Mouse (Mus musculus) right cerebral cortex, adult 2 months (tissue): Measurements from ENCODE around the gene Akna.
A peak's percentile ranks its signal among the peaks of the same experiment; 100 is the strongest.

ENCODE experiments used
- DNase-seq, 2 experiments: peaks; one replicate each; pipeline ENCODE4 v3.0.0; 2021 to 2022; ENCODE audit warnings: low spot score in 2 of 2

Akna gene

DNA sequence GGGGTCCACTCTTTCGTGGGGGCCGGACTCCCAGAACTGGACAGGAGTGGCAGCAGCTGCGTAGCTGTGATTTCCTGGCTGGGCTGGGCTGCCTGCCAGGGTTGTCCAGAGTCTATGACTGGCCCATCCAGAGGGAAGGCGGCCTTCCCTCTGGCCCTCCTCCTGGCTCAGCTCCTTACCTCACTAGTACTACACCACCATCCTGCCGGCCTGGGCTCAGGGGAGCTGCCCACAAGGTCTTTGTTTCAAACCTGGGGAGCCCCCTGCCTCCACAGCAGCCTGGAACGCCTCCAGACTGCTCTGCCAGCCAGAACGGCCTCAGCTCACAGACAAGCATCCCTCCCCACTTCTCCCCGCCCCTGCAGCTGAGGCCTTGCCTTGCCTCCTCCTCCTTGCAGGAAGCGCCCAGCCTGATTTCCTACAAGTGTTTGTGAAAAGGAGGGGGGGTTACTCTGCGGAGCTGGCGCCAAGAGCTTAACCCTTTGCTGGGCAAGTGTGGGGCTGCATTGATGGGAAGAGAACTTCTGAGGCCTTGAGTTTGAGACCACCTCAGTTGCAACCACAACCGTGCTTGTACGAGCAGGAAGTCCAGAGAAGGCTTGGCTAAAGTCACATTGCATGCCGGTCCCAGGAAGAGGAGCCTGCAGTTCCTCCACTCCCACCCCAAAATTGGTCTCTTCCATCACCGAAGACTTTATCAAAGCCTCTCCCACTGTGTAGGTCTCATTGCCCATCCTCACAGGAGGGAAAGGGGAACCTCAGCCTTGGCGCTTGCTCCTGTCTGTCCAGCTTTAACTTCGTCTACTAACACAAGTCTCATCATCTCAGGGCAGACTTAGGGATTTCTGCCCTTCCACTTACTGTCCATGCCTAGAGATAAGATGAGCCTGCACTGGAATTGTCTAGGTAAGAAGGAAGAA lies at the start of gene Akna:
Gene Akna (minus strand): TSS at position 315 of the 920 bp plus-strand sequence.
- peak; percentile 59 to 66 for DNase-seq

DNA sequence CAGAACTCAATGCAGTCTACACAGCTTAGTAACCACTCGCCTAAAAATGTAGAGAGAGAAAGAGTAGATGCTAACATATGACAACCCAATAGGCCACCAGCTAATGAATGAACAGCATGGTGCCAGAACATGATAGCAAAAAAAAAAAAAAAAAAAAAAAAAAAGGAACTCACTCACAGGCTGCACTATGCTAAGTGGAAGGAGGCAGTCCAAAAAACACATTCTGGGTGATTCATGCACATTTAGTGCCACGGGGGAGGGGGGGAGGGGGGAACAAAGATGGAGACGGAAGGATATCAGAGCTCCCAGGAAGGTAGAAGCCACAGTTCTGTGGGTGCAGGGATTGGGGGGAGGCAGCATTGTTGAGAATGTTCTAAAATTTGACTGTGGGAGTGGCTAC lies 49.4 kb upstream of the Akna start:
- DNase-seq: no peak

DNA sequence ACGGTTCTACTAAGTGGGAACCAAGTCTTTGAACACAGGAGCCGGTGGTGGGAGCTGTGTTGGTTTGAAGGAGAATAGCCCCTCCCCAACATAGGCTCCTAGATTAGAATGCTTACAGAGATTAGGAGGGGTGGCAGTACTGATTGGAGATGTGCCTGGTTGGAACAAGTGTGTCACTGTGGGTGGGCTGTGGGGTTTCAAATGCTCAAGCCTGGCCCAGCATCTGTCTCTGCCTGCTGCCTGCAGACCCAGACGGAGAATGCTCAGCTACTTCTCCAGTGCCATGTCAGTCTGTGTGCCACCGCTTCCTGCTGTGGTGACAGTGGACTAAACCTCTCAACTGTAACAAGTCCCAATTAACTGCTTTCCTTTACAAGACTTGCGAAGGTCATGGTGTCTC lies 47.4 kb upstream of the Akna start:
- DNase-seq: no peak

DNA sequence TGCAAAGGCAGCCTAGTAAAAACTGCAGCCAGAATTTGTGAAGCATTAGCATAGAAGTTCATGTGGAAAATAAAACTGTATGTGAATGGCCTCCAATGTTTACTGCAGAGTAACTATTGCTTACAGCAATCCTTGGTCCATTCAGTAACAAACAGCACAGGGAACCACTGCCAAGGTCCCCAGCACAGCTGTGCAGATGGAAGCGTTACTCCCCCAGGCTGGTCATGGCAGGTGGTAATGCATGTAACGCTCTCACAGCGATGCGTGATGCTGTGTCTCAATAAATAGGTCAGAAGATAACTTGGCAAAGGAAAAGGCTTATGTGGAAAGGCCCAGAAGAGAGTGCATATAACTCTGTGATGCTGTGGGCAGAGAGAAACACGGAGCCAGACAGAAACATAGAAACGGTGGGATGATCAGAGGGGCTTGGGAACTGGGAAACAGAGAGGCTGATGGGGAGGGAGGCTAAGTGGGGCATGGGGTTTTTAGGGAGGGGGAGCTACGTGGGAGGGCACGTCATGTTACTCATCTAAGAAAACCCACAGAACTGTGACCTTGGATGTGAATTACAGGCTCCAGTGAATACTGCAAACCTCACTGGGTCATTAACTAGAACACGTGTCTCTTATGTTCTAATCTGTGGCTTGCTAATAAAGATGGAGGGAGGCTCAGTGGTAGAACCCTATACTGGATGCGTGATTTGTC lies 41.4 kb upstream of the Akna start:
- no peak for DNase-seq

DNA sequence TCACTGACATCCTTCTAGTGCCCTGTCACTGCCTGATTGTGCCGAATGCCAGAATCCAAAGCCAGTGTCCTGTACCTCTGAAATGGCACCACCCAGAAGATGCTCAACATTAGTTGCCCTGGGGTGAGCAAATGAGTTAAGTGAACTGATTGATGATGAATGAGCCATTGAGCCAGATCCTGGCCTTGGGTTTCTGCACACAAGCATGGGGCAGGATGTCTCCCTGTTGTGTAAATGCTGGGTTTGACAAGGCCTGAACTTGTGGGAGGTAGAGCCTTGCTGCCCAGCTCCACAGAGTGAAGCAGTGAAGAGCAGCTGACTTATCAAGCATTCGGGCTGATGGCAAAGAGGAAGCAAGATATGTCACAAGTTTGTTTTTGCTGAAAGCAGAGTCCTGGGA lies 39.9 kb upstream of the Akna start:
- no peak for DNase-seq

DNA sequence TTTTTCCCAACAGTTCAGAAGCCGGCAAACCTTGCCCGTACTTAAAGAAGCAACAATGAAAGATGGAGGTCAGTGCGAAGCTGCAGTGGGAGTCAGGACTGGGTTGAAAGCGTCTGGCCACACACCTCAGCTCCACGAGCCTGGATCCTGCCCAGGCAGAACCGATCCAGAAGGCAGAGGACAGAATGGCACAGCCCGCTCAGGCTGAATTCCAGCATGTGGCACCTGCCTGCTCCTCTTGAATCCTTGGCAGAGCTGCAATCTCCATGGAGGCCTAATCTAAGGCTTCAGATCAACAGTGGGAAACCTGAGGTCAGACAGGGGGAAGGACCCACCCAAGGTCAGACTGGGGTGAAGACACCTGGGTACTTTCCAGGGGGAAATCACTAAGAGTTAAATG lies 38.5 kb upstream of the Akna start:
- no peak for DNase-seq

DNA sequence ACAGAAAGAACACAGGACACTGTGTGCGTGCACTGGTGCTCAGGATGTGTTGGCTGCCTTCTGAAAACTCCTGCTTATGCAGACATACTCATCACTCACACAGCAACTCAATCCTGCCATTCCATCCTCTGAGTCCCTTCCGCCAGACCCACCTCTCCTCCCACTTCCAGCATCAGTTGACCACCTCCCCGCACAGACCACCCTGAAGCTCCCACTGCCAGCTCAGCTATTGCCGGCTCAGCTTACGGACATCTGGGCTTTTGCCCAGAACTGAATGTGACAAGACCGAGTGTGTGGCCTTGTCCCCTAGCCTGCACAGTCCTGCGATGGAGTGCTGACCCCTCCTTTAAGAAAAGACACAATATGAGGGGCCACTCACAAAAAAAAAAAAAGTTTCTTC lies 37.1 kb upstream of the Akna start:
- no peak for DNase-seq

DNA sequence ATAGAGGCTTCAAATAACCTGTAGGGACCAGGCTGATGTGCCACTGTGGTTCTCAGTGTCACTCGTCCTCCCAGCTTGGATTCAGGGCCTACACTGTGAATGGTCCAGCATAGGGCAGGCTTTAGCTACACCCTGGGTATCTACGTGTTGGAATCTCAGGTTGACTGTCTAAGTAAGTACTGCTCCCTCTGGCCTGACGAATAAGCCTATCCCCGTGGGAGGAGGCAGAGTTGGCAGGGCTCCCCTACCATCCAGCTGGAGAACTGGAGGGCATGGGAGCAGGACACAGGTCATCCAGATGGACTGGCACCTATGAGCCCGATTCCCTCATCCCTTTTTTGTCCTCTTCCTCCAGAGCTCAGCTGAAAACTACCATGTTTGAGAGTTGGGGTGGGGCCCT lies 34.8 kb upstream of the Akna start:
- no peak for DNase-seq

DNA sequence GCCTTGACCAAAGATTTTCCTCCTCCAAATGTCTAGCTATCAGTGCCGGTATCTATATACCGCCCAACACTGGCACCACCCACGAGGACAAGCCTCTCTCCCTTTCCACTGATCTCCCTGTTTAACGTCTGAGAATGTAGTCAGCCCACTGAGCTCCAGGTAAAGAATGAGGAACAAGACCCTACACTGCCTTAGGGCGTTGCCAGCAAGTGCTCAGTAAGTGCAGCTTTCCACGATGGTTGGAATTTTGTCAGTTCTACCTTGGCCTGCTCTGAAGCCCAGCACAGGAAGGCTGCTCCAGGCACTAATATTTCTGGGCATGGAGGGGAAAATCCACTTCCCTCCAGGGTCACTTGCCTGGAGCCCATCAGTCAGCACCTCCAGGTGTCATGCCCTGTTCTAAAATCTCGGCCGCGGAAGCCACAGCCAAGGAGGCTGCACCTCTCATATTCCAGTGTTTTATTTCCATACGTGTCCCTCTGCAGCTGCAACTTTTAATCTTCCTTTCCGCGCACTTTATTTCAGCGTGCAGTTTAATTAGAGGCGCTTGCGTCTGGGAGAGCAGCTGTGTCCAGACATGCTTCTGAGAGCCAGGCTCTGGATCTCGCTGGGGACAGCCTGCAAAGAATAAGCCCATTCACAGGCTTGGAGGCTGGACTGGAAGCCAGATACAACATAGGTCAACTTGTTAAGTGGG lies 34.1 kb upstream of the Akna start:
- no peak for DNase-seq

DNA sequence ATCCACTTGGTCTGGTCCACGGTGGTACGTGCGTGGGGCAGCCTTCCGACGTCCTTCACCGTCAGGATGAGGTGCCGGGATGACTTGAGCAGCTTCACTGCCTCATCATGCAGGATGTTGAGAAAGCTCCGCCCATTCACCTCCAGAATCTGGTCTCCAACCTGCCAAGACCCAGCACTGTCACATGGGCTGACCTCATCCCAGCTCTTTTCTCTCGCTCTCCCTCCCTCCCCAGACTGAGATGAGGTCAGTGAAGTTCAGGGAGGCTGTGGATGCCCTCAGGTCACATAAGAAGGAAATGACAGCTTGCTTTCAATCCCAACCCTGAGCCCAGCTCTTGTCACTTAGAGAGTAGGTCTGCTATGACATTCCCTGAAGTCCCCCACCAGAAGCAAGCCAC lies 32.2 kb upstream of the Akna start:
- DNase-seq: no peak

DNA sequence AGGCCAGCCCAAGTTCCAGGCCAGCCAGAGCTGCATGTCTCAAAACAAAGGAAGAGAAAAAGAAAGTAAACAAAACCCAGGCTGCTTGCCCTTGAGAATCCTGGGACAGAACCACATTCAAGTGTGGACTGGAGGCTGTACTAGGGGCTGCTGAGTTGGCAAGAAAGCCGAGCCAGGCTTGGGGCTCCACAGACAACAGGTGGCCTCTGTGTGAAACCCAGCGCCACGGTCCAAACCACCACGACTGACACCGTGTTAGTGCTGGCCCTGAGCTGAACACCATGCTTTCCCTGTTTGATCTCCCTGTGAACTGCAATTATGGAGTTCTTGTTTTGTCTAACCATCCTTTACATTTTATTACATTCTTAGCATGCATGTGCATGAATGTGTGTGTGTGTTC lies 27.9 kb upstream of the Akna start:
- DNase-seq: no peak

DNA sequence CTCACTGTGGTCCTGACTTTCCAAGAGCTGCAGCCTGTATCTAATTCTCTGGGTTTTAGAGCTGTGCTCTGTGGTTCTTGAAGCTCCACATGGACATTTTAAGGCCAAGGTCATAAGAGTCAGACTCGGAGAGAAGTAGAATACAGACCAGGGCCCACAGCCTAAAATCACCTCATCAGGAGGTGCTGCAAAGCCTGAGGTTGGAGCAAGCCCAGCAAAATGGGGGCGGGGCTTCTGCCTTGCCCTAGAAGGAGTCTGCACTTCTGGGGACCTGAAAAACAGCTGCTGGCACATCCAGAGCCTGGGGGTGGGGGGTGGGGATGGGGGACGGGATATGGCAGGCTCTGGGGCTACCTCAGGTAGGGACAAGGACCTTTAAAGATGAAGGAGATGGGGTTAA lies 27.2 kb upstream of the Akna start:
- no peak for DNase-seq

DNA sequence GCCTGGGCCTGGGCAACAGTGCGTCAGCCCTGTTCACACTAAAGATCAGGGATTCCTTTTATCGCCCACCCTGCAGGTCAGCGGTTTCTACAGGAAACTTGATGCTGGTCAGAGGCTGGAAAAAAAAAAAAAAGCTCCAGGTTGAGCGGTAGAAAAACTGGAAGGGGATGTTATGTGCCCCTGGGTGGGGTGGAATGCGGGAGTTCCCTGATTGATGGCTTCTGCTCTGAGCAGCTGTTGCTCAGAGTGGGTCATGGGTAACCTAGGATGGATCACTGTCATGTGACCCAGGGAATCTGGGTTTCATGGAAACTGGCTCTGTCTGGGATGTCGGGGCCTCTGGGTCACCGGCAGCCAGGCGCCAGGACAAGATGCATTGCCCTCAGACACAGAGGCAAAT lies 23.2 kb upstream of the Akna start:
- DNase-seq: no peak

DNA sequence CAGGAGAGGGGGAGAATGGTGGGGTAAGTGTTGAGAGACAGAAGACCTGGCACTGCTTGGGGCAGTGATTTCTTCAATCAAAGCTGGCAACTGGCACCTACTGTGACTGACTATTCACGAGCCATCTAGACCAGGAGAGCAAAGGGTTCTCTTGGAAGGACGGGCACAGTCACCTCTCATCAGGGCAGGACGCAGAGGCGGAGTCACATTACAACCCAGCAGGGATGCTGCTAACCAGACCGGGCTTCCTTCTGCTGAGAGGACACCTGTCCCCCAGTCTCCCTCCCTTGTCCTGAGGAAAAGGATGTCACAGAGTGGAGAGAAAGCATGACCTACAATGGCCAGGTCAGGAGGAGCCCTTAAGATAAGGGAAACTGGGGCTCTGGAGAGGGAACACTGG lies 20.7 kb upstream of the Akna start:
- DNase-seq: no peak

DNA sequence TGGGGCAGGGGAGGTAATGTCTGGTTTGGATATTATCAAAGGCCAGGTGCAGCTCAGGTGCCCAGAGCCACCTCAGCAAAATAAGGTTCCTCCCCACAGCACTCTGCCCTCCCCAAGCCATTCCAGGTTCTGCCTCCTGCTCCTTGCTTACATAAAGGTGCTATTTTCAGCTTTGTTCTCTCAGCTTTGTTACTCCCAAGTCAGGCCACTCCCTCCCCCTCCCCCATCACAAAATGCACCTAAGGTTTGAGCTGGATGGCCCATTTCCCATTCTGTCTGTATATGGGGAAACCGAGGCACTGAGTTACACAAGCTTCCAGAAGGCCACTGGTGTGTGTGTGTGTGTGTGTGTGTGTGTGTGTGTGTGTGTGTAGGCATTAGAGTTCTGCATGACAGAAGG lies 20.1 kb upstream of the Akna start:
- DNase-seq: no peak

DNA sequence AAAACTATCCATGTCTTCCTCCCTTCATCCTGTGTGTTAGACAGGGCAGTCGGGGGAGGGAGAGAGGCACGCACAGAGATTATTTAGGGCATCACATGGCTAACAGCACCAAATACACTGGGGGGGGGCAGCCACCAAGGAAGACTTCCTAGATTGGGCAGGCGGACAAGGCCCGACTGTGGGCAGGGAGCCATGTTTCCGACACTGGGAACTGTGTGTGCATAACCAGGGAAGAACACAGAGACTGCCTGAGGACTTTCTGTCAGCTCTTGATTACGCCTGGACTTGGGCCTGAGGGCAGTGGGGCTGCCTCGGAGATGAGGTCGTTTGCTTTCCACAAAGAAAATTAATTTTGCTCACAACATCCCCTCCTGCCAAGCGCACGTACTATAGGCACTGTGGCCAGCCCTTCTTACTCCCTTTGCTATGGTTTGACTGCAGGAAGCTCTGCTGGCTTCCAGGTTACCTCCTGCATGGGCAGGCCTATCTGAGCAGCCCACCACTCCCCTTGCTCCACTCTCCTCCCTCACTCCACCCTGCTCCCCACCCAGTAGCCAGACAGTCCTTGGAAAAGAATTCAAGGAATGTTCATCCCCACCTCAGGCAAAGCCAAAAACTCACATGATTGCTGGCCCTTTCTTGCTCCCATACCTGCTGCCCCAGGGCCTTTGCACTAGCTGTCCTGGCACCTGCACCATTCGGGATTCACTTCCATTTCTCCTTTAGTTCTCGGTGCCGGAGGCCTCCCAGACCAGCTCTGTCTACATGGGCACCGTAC lies 17.2 kb upstream of the Akna start:
- no peak for DNase-seq

DNA sequence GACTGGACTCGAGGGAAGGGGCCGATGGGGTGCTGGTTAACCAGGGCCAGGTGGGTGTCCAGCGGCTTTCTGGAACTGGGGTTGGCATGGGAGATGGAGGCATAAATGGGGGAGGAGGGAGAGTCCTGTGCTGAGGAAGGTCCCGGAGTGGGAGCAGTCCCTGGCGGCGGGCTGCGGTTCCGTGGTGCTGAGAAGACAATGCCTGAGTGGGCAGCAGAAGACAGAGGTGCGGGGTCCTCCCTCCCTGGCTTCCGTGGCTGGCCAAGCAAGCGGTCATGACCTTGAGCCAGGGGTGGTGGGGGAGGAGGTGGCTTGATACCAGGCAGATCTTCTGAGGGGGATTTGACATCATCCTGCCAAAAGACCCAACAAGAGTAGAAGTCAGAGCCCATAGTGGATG lies 15.1 kb upstream of the Akna start:
- no peak for DNase-seq

DNA sequence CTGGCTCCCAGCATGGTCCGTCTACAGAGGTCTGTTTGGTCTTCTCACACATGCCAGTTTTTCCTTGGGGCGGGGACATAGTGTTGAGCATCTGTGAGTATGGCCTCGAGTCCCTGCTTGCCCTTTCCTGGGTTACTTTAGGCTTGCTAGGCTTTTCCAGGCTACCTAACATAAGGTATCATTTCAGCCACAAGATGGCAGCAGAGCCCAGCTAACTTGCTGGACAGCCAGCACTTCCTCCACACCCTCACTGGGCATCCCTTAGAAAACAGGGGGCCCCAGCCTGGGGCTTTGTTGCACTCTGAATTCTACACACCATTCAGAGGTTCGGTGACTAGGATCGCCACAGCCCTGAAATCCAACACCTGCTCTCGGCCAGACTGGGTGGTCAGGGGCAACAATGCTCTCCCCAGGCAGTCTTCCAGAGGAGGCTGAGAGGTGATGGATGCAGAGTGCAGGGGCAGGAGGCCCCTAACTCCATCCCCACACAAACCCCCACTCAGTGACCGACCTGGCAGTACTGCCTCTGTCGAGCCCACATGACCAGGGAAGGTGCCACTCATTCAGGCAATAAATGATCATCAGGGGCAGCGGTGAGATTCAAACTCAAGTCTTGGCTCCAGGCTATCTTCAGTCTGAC lies 14.3 kb upstream of the Akna start:
- peak; percentile 89 for DNase-seq

DNA sequence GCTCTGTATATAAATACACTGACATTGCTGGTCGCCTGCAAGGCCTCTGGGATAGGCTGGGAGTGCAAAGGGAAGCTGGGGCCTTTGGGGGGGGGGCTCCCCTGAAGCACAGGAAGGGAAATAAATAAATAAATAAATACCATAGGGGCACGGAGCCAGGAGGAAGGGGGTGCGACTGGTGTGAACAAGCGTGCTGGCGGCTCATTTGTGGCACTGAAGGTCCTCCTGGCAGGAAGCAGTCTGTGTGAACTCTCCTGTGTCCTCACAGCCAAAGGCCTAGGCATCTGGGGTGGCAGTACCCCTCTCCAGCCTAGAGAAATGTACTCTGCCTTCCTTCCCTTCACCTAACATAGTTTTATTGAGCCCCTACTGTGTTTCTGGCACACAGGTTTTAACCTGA lies 11.8 kb upstream of the Akna start:
- DNase-seq: no peak

DNA sequence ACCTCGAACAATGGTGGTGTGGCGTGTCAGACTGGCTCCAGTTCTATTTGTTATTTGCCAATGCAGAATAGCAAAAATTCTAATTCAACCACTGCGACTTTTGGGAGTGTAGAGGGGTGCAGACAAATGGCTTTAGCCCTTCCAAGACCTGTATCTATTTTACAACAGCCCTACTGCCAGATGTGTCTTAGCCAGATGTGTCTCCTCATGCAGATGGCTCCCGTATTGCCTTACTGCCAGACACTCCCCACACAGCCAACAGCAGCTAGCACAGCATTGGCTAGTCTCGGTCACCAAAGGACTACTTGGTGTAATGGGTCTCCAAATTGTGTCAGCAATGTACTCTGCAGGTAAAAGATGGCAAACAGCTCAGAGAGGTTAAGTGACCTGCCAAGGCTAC lies 8.1 kb upstream of the Akna start:
- no peak for DNase-seq

DNA sequence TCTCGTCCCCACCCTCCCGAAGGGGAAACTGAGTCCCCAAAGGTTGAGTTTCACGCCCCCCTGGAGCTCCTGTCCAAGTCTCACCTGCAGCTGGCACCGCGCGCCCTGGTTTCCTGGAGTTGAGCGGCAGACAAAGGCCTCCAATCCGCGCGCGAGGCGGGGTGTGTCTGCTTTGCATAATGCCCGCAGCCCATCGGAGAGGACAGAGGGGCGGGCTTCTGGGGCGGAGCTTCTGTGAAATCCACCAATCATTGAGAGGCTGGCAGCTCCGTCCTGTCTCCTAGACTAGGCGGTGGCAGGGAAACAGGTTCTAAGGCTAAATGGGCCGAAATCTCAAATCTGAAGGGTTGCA lies 7.4 kb upstream of the Akna start:
- DNase-seq: peak; percentile 89 to 91
